21 mouse cellular contexts compared by ENCODE assay signal in the genomic region with DNA sequence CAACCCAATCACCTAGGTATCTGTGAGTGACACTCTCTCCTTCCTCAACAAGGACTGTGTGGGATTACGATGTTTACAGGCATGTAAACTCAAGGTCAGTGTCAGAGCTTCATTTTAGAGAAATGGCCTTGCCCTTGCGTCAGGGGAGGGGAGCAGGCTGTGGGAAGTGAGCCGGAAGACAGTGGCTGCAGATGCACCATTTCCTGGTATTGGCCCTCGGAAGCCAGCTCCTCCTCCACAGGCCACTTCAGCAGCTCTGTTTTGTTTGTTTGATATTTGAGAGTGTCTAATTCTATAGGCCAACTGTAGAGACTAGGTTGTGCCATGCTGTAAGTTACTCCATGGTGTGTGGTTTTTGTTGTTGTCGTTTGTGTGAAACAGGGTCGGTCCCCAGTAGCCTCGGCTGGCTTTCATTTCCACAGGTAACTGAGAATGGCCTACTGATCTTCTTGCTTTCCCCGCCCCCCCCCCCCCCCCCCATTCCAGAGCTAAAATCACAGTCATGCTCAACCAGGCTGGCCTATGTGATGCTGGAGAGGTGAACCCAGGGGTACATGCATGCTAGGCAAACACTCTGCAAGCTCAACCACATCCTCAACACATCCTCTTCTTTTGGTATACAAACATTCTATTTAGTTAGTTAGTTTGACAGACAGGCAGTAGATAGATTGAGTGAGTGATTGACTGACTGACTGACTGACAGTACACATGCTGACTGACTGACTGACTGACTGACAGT. TPM values are rescaled to one million over a fixed set of nuclear protein-coding genes. Genes with fewer than 3 reads are reported as not detected.
DNase-seq lines count a peak whose midpoint lies in the region; ATAC-seq and TF ChIP-seq lines count a peak whose summit lies in the region.
"Had no signal": no experiment of that assay in that cellular context is flagged by ENCODE, and none has a peak within 500 bp of the region (broad histone marks: within the 10 kb centered on the region; RNA-seq: fewer than 3 reads in every experiment).

No protein-coding gene starts in this region.

- no peak for DNase-seq in spleen, adult 2 months (ENCODE audit: low read depth in 1 of 2, low spot score in 2 of 2)
- no peak for DNase-seq in spleen, postnatal 4 days (ENCODE audit: low spot score in 2 of 2)
- DNase-seq: adrenal gland, postnatal 25 days; cerebellum, adult 8-10 months; heart, adult 18-20 months; heart, postnatal 4 days; kidney, adult 8-10 months; kidney, postnatal 36 days; right cerebral cortex, postnatal 25 days had no signal

- ATAC-seq in CD4-positive, CD25-positive, alpha-beta regulatory T cell, adult 4 months: peak; percentile 68
- peak; percentile 68 for ATAC-seq in granulocyte monocyte progenitor cell, adult 5-6 weeks (replicated peaks; ENCODE audit: poor library complexity, severe bottlenecking)
- ATAC-seq in neutrophil, adult 5-6 weeks (ENCODE audit: extremely low read depth, insufficient number of reproducible peaks, low FRiP score, poor library complexity, severe bottlenecking): peak; percentile 41
- no peak for ATAC-seq in kidney, embryonic 16.5 days (ENCODE audit: low FRiP score, low TSS enrichment)
- ATAC-seq in forebrain, embryonic 16.5 days: no peak
- ATAC-seq: hindbrain, postnatal 0 days had no signal

- no peaks in the 10 kb centered on the region for H3K27me3 ChIP-seq in spleen, adult 2 months (ENCODE audit: control insufficient read depth, insufficient read depth, low read length)
- H3K27me3 ChIP-seq in kidney, embryonic 16.5 days (ENCODE audit: insufficient read depth, low read length): no peaks in the 10 kb centered on the region
- no peaks in the 10 kb centered on the region for H3K27me3 ChIP-seq in forebrain, embryonic 16.5 days (replicated peaks; ENCODE audit: control insufficient read depth, insufficient read depth, low read length)
- H3K27me3 ChIP-seq: embryonic facial prominence, embryonic 12.5 days; neural tube, embryonic 13.5 days had no signal

- no peak overlapping the region for H3K4me2 ChIP-seq in kidney, embryonic 16.5 days (replicated peaks; ENCODE audit: low read depth, low read length)
- no peak overlapping the region for H3K4me2 ChIP-seq in forebrain, embryonic 16.5 days (ENCODE audit: low read length)
- H3K4me2 ChIP-seq: embryonic facial prominence, embryonic 12.5 days; neural tube, embryonic 13.5 days had no signal

- no peak for TF ChIP-seq POLR2A in spleen, adult 2 months (IDR thresholded peaks at IDR 0.05; ENCODE audit: low read depth, low read length)

- H3K4me3 ChIP-seq in spleen, adult 2 months (ENCODE audit: extremely low read depth, insufficient read depth, insufficient read length): no peak overlapping the region
- H3K4me3 ChIP-seq in kidney, embryonic 16.5 days (ENCODE audit: low read length): no peak overlapping the region
- no peak overlapping the region for H3K4me3 ChIP-seq in forebrain, embryonic 16.5 days (replicated peaks; ENCODE audit: low read length)
- H3K4me3 ChIP-seq: embryonic facial prominence, embryonic 12.5 days; midbrain, embryonic 10.5 days; neural tube, embryonic 13.5 days had no signal

- peaks cover 7% of the 10 kb centered on the region; the same call in 1 of the 2 replicates for H3K4me1 ChIP-seq in spleen, adult 2 months (ENCODE audit: control insufficient read depth, insufficient read depth, insufficient read length)
- H3K4me1 ChIP-seq in kidney, embryonic 16.5 days (ENCODE audit: insufficient read depth, low read length): no peaks in the 10 kb centered on the region
- no peaks in the 10 kb centered on the region for H3K4me1 ChIP-seq in forebrain, embryonic 16.5 days (replicated peaks; ENCODE audit: control insufficient read depth, insufficient read depth, low read length)
- H3K4me1 ChIP-seq: embryonic facial prominence, embryonic 12.5 days; midbrain, embryonic 10.5 days had no signal

- no peak overlapping the region for H3K9ac ChIP-seq in kidney, embryonic 16.5 days (replicated peaks; ENCODE audit: low read length)
- H3K9ac ChIP-seq in forebrain, embryonic 16.5 days (replicated peaks; ENCODE audit: low read depth, low read length): no peak overlapping the region
- H3K9ac ChIP-seq: embryonic facial prominence, embryonic 12.5 days; neural tube, embryonic 13.5 days had no signal

- H3K27ac ChIP-seq in spleen, adult 2 months (ENCODE audit: insufficient read depth, low read length): peak overlapping the region; percentile 33
- no peak overlapping the region for H3K27ac ChIP-seq in kidney, embryonic 16.5 days (ENCODE audit: low read length)
- H3K27ac ChIP-seq in forebrain, embryonic 16.5 days (ENCODE audit: low read length): no peak overlapping the region
- H3K27ac ChIP-seq: embryonic facial prominence, embryonic 12.5 days; hindbrain, postnatal 0 days; midbrain, embryonic 10.5 days; neural tube, embryonic 13.5 days had no signal

- no peaks in the 10 kb centered on the region for H3K9me3 ChIP-seq in kidney, embryonic 16.5 days (ENCODE audit: low read length)
- H3K9me3 ChIP-seq in forebrain, embryonic 16.5 days (ENCODE audit: control insufficient read depth, low read length): no peaks in the 10 kb centered on the region
- H3K9me3 ChIP-seq: embryonic facial prominence, embryonic 12.5 days; midbrain, embryonic 10.5 days; neural tube, embryonic 13.5 days had no signal

- 63% methylated on average over 8 of the region's 8 CpGs for WGBS in spleen, adult 2 months
- 53% methylated on average over 8 of the region's 8 CpGs for WGBS in kidney, embryonic 16.5 days
- 77% methylated on average over 8 of the region's 8 CpGs for WGBS in forebrain, embryonic 16.5 days

- H3K36me3 ChIP-seq in spleen, adult 2 months (ENCODE audit: control insufficient read depth, insufficient read depth, low read length): no peaks in the 10 kb centered on the region
- no peaks in the 10 kb centered on the region for H3K36me3 ChIP-seq in kidney, embryonic 16.5 days (ENCODE audit: insufficient read depth, low read length)
- H3K36me3 ChIP-seq in forebrain, embryonic 16.5 days (ENCODE audit: control insufficient read depth, insufficient read depth): no peaks in the 10 kb centered on the region
- H3K36me3 ChIP-seq: embryonic facial prominence, embryonic 12.5 days; midbrain, embryonic 10.5 days; neural tube, embryonic 13.5 days had no signal

- no peak for TF ChIP-seq CTCF in spleen, adult 2 months (IDR thresholded peaks at IDR 0.05; ENCODE audit: extremely low read depth, insufficient read depth, insufficient read length, insufficient replicate concordance)

RNA-seq across cellular contexts. Expression of gene Kcng3, which starts 14.9 kb away (rescaled TPM):
- polyA plus RNA-seq in spleen, adult 2 months (2012; rRNA removed): 0.51 and 0.79 TPM in 2 replicates
- polyA plus RNA-seq in CD4-positive, CD25-positive, alpha-beta regulatory T cell, adult 4 months (2017; shearing (Covaris generic)): under 1 TPM in 1 of 2 experiments, not detected in 1; 0.16 TPM
- total RNA-seq in granulocyte monocyte progenitor cell, adult 5-6 weeks (2014; fragmentation: Nextera tagmentation): not detected in 2 replicates
- total RNA-seq in granulocyte monocyte progenitor cell, adult 5-6 weeks (2017): not detected in 2 replicates
- total RNA-seq in neutrophil, adult 5-6 weeks (2017): not detected in 2 replicates
- polyA plus RNA-seq in kidney, embryonic 16.5 days (2015; fragmentation: Nextera tagmentation; extraction: Ambion mirVana): not detected in 2 replicates
- 0.07 and 0.14 TPM in 2 replicates for polyA plus RNA-seq in forebrain, embryonic 16.5 days (2015; fragmentation: Nextera tagmentation; extraction: Ambion mirVana)
- total RNA-seq: heart, postnatal 4 days; liver, adult 2 months; MEL had no signal
- polyA plus RNA-seq: embryonic facial prominence, embryonic 12.5 days; heart, embryonic 14.5 days; liver, adult 2 months; midbrain, embryonic 10.5 days; neural tube, embryonic 13.5 days had no signal

RNA-seq across cellular contexts. Expression of gene Mta3, which starts 59.4 kb away (rescaled TPM):
- 30.5 and 45.5 TPM in 2 replicates for polyA plus RNA-seq in spleen, adult 2 months (2012; rRNA removed)
- polyA plus RNA-seq in CD4-positive, CD25-positive, alpha-beta regulatory T cell, adult 4 months (2017; shearing (Covaris generic)): 100 to 1,000 TPM in 1 of 2 experiments, 10 to 100 TPM in 1; 80.0 to 105 TPM
- 21.3 and 30.7 TPM in 2 replicates for total RNA-seq in granulocyte monocyte progenitor cell, adult 5-6 weeks (2014; fragmentation: Nextera tagmentation)
- 15.2 and 21.1 TPM in 2 replicates for total RNA-seq in granulocyte monocyte progenitor cell, adult 5-6 weeks (2017)
- 89.0 and 99.7 TPM in 2 replicates for total RNA-seq in neutrophil, adult 5-6 weeks (2017)
- polyA plus RNA-seq in kidney, embryonic 16.5 days (2015; fragmentation: Nextera tagmentation; extraction: Ambion mirVana): 38.0 and 39.6 TPM in 2 replicates
- polyA plus RNA-seq in forebrain, embryonic 16.5 days (2015; fragmentation: Nextera tagmentation; extraction: Ambion mirVana): 38.2 and 39.6 TPM in 2 replicates

Comparison
In these comparisons a context has a peak if more than half of its experiments do, and no peak if none do; other contexts are left out.
1. ATAC-seq: peak in CD4-positive, CD25-positive, alpha-beta regulatory T cell, adult 4 months (single experiment), granulocyte monocyte progenitor cell, adult 5-6 weeks (single experiment) and neutrophil, adult 5-6 weeks (single experiment); none in kidney, embryonic 16.5 days (single experiment) and forebrain, embryonic 16.5 days (single experiment).